Mouse (Mus musculus): ENCODE results near the gene Osbpl10.
A peak's percentile ranks its signal among the peaks of the same experiment; 100 is the strongest.

The Osbpl10 gene

DNA sequence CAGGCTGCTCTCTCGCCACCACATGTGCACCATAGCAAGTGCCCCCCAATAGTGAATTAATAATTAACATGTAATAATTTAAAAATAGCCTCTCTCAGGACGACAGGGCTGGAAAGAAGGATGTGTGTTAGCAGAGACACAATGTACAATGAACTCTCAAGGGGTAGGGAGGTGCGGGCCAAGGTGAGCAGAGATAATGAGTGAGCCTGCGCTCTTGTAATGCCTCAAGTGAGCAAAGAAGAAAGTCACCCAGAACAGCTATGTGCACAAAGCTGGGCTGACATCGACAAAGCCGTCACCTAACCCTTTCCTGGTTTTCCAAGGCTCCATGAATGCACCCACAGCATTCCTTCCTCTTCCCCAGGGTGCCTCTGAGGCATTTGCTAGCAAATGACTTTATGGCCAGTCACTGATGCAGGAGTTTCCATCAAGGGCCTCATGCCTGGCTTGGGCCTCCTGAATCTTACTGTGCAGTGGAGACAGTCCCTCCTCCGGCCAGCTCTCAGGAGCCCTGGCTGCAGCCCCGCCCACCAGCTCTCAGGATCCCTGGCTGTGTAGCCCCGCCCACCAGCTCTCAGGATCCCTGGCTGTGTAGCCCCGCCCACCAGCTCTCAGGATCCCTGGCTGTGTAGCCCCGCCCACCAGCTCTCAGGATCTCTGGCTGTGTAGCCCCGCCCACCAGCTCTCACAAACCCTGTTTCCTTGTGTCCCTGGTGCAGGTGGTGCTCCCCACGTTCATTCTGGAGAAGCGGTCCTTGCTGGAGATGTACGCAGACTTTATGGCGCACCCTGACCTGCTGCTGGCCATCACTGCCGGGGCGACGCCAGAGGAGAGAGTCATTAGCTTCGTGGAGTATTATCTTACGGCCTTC is 237.7 kb downstream of the Osbpl10 start:
- no peak for DNase-seq (ENCODE audit: low spot score in 2 of 2)

DNA sequence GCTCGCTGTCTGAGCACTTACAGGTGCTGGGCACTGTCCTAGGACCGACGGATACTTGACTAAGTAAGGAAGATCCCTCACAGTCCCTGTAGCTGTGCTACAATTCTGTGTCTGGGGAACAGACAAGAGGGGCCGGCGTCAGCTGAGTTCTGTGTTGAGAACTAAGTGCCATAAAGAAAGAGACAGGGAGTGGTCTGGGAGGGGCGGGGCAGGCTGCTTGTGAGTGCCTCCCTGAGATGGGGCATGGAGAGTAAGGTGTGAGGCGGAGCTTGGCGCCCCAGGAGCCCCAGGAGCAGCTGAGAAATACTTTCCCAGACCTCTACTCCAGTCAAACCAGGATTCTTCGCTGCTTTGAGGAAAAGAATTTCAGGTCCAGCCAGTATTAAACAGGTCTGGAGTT is 239.6 kb downstream of the Osbpl10 start:
- no peak for DNase-seq (ENCODE audit: low spot score in 2 of 2)

GRCm38 (mm10) chr9:115220466-115220865 is 242.1 kb downstream of the Osbpl10 start:
- DNase-seq (ENCODE audit: low spot score in 2 of 2), result no peak

DNA sequence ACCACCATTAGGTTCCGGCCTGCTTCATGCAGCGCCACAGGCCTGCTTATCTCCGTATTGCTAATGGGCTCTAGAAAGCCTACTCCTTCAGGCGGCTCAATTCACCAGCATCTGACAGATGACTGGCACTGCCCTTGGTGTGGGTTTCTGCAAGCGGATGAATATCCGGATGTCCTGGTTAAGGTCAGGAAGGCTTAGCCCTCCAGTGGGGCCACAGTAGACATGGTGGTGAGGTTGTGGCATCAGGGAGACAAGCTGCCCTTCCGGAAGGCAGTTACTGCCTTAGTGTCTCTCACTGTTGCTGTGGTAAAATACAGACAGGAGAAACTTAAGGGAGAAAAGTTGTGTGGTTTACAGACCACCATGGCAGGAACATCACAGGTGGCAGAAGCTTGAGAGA is 242.9 kb downstream of the Osbpl10 start:
- no peak for DNase-seq (ENCODE audit: low spot score in 2 of 2)

DNA sequence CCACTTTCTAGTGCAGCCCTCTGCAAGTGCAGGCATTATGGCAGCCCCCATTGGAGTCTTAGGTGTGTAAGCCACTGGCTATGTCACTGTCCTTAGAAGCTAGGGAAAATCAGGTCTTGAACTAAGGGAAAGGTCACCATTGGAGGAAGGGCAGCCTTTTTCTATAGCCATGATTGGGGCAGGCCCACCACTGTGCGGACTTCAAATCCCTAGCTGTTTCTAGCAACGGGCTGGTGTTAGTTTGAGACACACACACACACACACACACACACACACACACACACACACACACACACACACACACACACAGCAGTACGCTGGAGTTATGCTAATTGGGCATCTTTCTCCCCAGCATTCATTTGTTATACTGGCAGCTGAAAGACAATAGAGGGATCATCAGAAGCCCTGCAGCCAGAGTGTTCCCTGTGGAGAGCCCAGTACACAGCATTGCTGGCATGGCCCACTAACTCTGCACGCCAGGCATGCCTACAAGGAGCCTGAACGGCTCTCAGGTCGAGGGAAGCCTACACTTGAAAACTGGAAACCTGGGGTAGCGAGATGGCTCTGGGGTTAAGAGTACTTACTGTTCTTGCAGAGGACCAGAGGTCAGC is 246.5 kb downstream of the Osbpl10 start:
- DNase-seq (ENCODE audit: low spot score in 2 of 2), result no peak

DNA sequence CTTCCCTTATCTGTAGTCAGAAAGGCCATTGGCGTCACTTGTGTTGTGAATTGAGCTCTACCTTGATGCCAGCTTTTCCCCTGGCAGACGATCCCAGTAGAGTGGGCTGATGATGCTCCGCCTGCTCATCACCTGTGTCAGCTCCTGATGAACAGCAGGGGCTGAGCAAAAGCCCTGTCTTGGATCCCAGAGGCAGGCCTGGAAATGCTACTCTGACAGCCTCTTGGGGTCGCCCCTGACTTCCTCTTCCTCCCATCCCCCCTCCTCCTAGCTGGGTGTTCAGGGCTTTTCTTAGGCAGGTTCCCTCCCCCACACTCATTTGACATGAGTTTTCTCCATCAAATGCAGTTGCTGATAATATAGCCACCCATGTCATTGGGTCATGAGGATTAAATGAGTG is 250.8 kb downstream of the Osbpl10 start:
- DNase-seq (ENCODE audit: low spot score in 2 of 2), result no peak

DNA sequence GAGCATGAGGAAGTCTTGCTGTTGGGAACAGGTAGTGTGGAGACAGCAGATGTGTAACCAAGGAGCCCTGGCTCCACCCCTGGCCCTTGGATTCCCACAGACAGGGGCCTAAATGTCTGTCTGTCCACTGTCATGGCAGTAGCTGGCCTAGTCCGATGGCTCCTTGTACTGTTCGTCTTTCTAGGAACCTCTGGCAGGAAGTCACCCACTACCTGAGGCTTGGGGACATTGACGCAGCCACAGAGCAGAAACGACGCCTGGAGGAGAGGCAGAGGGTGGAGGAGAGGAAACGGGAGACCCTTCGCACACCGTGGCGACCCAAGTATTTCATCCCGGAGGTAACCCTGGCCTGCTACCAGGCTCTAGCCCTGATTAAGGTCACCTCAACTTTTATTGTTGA is 251.3 kb downstream of the Osbpl10 start:
- no peak for DNase-seq (ENCODE audit: low spot score in 2 of 2)

- DNase-seq (ENCODE audit: low spot score in 2 of 2), result no peak
These were observed 251.8 kb downstream of the Osbpl10 start for GRCm38 (mm10) chr9:115230141-115230540.

DNA sequence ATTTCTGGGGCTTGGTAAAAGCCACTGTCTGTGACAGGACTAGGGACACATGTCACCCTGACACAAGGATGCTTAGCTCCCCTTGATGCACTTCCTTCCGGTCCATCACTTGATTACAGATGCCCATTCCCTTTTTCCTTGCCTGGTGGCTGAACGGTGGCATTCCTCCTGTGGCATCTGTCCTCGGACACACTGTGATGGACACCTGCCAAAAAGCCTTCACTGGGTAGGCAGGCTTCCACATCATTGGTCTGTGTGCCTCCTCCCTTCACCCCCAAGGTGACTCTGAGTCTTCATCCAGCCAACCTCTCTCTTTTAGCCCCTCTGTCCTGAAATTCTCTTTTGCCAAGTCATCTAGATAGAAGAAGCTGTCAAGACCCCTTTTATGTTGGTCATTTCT is 253.1 kb downstream of the Osbpl10 start:
- no peak for DNase-seq (ENCODE audit: low spot score in 2 of 2)

- peak in 1 of 2 experiments; percentile 59 for DNase-seq (ENCODE audit: low spot score in 2 of 2)
These were observed 255.4 kb downstream of the Osbpl10 start for GRCm38 (mm10) chr9:115233721-115234120.

DNA sequence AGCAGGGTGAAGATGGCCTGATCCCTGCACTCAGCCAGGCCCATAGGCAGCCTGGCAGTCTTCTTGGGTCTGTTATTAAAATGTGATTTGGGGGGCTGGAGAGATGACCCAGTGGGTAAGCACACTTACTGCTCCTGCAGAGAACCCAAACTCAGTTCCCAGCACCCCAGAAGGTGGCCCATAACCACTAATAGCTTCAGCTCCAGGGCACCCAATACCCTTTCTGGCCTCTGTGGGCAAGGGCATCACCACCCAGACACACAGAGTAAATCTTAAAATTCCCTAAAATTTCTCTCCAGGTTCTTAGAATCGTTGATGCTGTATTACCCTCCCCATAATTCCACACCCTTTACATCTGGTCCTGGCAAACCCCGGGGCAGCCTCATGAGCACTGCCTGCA is 256.2 kb downstream of the Osbpl10 start:
- no peak for DNase-seq (ENCODE audit: low spot score in 2 of 2)

DNA sequence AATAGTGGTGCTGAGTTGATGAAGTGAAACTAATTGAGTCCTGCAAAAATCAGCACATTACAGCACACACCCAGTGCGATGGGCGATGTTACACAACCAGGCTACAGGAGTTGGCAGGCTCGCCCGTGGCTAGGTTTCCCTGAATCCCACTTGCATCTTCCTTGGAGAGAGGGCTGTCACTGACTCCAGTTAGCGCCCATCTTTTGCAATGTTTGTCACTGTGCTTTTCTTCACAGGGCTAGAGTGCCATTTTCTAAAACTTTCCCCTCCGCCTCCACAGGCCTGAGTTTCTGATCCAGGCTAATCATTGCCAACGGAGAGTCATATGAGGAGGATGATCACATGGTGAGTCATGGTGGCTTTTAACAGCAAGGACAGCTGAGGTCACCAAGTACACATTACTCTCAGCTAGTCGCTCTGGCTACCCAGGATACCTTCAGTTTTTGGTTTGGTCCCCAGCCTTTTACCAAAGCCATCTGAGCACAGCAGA is 258.0 kb downstream of the Osbpl10 start:
- DNase-seq (ENCODE audit: low spot score in 2 of 2), result no peak

DNA sequence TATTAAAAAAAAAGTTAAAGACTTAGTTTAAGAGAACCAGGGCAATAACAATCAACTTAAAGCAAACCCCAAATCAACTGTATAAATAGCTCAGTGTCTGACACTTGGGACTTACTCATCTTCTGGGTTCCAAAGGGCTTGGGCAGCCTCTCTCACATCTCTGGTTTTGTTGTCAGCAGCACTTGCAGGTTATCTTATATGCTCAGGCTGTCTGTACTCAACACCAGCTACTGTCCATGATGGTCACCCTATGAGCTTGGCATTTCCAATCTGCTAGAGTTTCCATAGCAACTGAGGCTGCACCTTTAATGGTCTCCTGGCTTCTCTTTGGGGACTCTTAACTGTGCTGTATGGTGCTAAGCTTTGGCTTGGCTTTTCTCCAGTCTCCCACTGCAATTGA is 259.6 kb downstream of the Osbpl10 start:
- no peak for DNase-seq (ENCODE audit: low spot score in 2 of 2)

DNA sequence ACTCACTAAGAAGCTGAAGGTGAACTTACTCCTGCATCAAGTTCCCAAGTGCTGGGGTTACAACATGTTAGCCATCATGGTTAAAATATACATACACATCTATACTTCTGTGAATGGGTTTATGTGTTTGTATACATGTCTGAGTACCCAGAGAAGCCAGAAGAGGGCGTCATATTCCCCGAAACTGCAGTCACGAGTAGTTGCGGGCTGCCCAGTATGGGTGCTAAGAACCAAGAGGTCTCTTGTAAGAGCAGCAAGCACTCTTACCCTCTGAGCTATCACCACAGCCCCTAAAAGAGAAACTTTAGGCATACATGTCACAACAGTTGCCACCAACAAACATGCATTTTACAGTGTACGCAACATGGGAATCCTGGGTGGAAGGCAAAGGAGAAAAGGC is 261.5 kb downstream of the Osbpl10 start:
- DNase-seq (ENCODE audit: low spot score in 2 of 2), result no peak

- DNase-seq (ENCODE audit: low spot score in 2 of 2), result no peak
These were observed 265.3 kb downstream of the Osbpl10 start for GRCm38 (mm10) chr9:115243630-115244029.

- DNase-seq (ENCODE audit: low spot score in 2 of 2), result no peak
These were observed 266.7 kb downstream of the Osbpl10 start for GRCm38 (mm10) chr9:115245092-115245491.

- no peak for DNase-seq (ENCODE audit: low spot score in 2 of 2)
These were observed 270.8 kb downstream of the Osbpl10 start for GRCm38 (mm10) chr9:115249145-115249544.

GRCm38 (mm10) chr9:115257733-115258286 is 279.4 kb downstream of the Osbpl10 start:
- no peak for DNase-seq (ENCODE audit: low spot score in 2 of 2)

DNA sequence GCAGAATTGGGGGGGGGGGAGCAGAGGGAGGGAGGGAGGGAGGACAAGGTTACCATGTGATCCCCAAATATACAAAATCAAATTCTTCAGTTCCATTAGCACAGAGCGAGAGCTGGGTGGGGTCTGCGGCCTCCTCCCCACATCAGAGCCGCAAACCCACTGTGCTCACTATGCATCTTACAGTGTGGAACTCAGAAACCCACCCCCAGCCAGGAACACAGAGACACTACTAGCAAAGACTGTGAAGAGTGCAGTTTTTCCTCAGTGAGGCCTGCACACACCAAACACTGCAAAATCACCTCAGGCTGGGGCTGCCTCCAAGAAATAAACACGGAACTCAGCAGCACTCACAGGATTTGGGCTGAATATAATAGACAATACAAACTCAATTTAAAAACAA is 281.5 kb downstream of the Osbpl10 start:
- no peak for DNase-seq (ENCODE audit: low spot score in 2 of 2)

GRCm38 (mm10) chr9:115260464-115260863 is 282.1 kb downstream of the Osbpl10 start:
- DNase-seq (ENCODE audit: low spot score in 2 of 2), result no peak

- DNase-seq (ENCODE audit: low spot score in 2 of 2), result peak in 1 of 2 experiments; percentile 56
These were observed 283.1 kb downstream of the Osbpl10 start for GRCm38 (mm10) chr9:115261456-115261855.

GRCm38 (mm10) chr9:115261896-115262295 is 283.5 kb downstream of the Osbpl10 start:
- no peak for DNase-seq (ENCODE audit: low spot score in 2 of 2)

- no peak for DNase-seq (ENCODE audit: low spot score in 2 of 2)
These were observed 293.2 kb downstream of the Osbpl10 start for GRCm38 (mm10) chr9:115271556-115271955.
